Mouse (Mus musculus) heart, embryonic 15.5 days (tissue): ENCODE measurements around the gene Ildr2. TPM values are rescaled to one million over a fixed set of nuclear protein-coding genes. Genes with fewer than 3 reads are reported as not detected.

Experiments
- polyA plus RNA-seq: library from polyadenylated mRNA; unstranded; fragments of >200 nt; fragmentation: Nextera tagmentation; extraction: Ambion mirVana; gene quantifications from 2 replicates; pipeline ENCODE4 v1.2.1, GENCODE M21; 2015

The Ildr2 gene
- polyA plus RNA-seq, 1 experiment from 2014 or later = 0.92 TPM

Other genes starting within 250 kb of the Ildr2 start
- 40.2 and 44.9 TPM in 2 replicates for gene Dusp27, start 126.2 kb upstream of the Ildr2 start, polyA plus RNA-seq
- 0.06 TPM in 1 of 2 replicates, not detected in the other for gene Gpa33, start 123.9 kb upstream of the Ildr2 start, polyA plus RNA-seq
- 0.11 and 0.18 TPM in 2 replicates for gene Mael, start 15.4 kb upstream of the Ildr2 start, polyA plus RNA-seq
- gene Tada1, start 125.0 kb downstream of the Ildr2 start, polyA plus RNA-seq = 27.5 and 34.6 TPM in 2 replicates
- 9.3 and 10.6 TPM in 2 replicates for gene Pogk, start 155.7 kb downstream of the Ildr2 start, polyA plus RNA-seq
- gene Gm4846, start 243.4 kb downstream of the Ildr2 start, polyA plus RNA-seq = not detected in 2 replicates